Mouse (Mus musculus) liver, embryonic 14.5 days (tissue): ENCODE results near the gene Adrm1. TPM values are rescaled to one million over a fixed set of nuclear protein-coding genes. Genes with fewer than 3 reads are reported as not detected.
"Not testable (repeated sequence)": the region's sequence is repeated elsewhere in the genome, so short reads cannot be mapped to it uniquely, and the experiment has no call there.

Experiments
- ATAC-seq: fragments of 200-750 bp; cut with Nextera tagmentation; 2 replicates; pipeline ENCODE4 v1.8.0; 2017; ENCODE audit warnings: moderate number of reproducible peaks, mild to moderate bottlenecking, moderate library complexity; ENCODE audit not compliant: insufficient read depth
- DNase-seq, 3 experiments: peaks; one replicate each; pipeline ENCODE4 v3.0.0-alpha.2; 2012 to 2013; ENCODE audit warnings: low read depth in 3 of 3, low spot score in 3 of 3
- H3K27ac ChIP-seq: fragments of 300-500 bp; sonication (generic); 2 replicates; pipeline ENCODE4 v1.5.1; 2014; ENCODE audit warnings: moderate library complexity, mild to moderate bottlenecking, control low read depth, inconsistent platforms
- H3K27me3 ChIP-seq: fragments of 300-500 bp; sonication (generic); 2 replicates; pipeline ENCODE4 v1.6.1; 2014; ENCODE audit warnings: mild to moderate bottlenecking, low read length, moderate library complexity; ENCODE audit not compliant: control insufficient read depth, insufficient read depth
- H3K36me3 ChIP-seq: fragments of 300-500 bp; sonication (generic); replicated peaks from 2 replicates; pipeline ENCODE4 v1.6.1; 2014; ENCODE audit warnings: low read depth; ENCODE audit not compliant: control insufficient read depth, insufficient read depth
- H3K4me1 ChIP-seq, 2 experiments: fragments of 200-500 bp in 1 of 2; fragments of 300-500 bp in 1 of 2; sonication (generic) in 1 of 2; replicated peaks; 2 replicates each; pipeline ENCODE4 v1.6.1; 2012 to 2014; ENCODE audit warnings: antibody characterized with exemption in 1 of 2, inconsistent platforms in 1 of 2, low read length in 1 of 2; ENCODE audit not compliant: control insufficient read depth in 2 of 2, insufficient read depth in 2 of 2
- H3K4me2 ChIP-seq: fragments of 300-500 bp; sonication (generic); 2 replicates; pipeline ENCODE4 v1.6.1; 2014; ENCODE audit warnings: low read depth, mild to moderate bottlenecking, control low read depth, moderate library complexity
- H3K4me3 ChIP-seq, 2 experiments: fragments of 200-500 bp in 1 of 2; fragments of 300-500 bp in 1 of 2; sonication (generic) in 1 of 2; 2 replicates each; pipeline ENCODE4 v1.5.1; 2012 to 2014; ENCODE audit warnings: low read depth in 2 of 2, low read length in 2 of 2, mild to moderate bottlenecking in 2 of 2, control low read depth in 1 of 2, inconsistent platforms in 1 of 2, moderate library complexity in 1 of 2; ENCODE audit not compliant: insufficient read depth in 1 of 2
- H3K9ac ChIP-seq: fragments of 300-500 bp; sonication (generic); replicated peaks from 2 replicates; pipeline ENCODE4 v1.6.1; 2014; ENCODE audit warnings: mild to moderate bottlenecking, control low read depth, moderate library complexity
- H3K9me3 ChIP-seq: fragments of 300-500 bp; sonication (generic); 2 replicates; pipeline ENCODE4 v1.6.1; 2016; ENCODE audit warnings: low read length, mixed read lengths; ENCODE audit not compliant: control insufficient read depth
- CTCF ChIP-seq: IDR thresholded peaks from 2 replicates; pipeline ENCODE4 v1.5.1; 2016; ENCODE audit warnings: antibody characterized with exemption, low read depth, control low read depth
- EP300 ChIP-seq: IDR thresholded peaks from 2 replicates; pipeline ENCODE4 v1.6.1; 2016; ENCODE audit warnings: antibody characterized with exemption, low read depth
- WGBS: fragments of 180-500 bp; shearing (Covaris S2); extraction: QIAGEN DNeasy Blood & Tissue Kit; methylation state at CpG from one replicate; pipeline ENCODE4 v1.1.7; 2014; ENCODE audit not compliant: insufficient replicate concordance; 5-methylcytosine and 5-hydroxymethylcytosine counted together
- polyA plus RNA-seq, 2 experiments: library from polyadenylated mRNA; depleted of rRNA in 1 of 2; stranded (reverse) in 1 of 2; unstranded in 1 of 2; fragments of >200 nt; fragmentation: Nextera tagmentation in 1 of 2; extraction: Ambion mirVana in 1 of 2; gene quantifications; 2 replicates each; pipeline versions ENCODE4 v1.2.1 to v1.2.3; 2012 to 2014

Adrm1 gene
- polyA plus RNA-seq, 2 experiments, result 51.7 to 77.8 TPM

DNA sequence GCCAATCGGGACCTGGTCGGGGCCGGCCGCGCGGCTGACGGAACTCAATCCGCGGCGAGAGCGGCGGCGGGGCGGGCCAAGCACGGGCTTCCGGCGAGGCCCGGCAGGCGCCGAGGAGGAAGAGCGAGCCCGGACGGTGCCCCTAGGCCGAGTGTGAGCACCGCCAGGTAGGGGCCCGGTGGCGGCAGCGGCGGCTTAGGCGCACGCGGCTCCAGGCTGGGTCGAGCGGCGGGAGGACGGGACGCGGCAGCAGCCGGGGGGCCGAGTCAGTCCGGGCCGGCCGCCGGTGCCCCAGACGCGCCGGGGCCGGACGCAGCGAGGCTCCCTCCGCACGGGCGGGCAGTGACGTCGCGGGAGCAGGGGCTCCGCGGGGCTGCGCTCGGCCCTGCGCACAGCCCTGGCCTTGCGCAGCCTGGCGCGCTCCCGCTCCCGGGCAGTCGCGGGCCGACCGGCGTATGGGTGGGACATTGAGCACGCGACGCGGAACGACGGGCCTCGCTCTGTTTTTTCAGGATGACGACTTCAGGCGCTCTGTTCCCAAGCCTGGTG is 311 bp downstream of the Adrm1 start:
- peaks cover 10 to 18% of the 10 kb centered on the region in 2 experiments; a peak in 3 of 4 replicates for H3K4me1 ChIP-seq
- peak; percentile 75 for ATAC-seq
- WGBS, result under 1% methylated on average over 79 of the region's 80 CpGs
- peak in 2 of 3 experiments; percentile 30 to 34 for DNase-seq
- no peaks in the 10 kb centered on the region for H3K9me3 ChIP-seq
- TF ChIP-seq CTCF, result no peak
- no peak for TF ChIP-seq EP300
- H3K4me3 ChIP-seq, result peak overlapping the region; percentile 84 to 99
- peaks cover 28% of the 10 kb centered on the region for H3K36me3 ChIP-seq
- H3K9ac ChIP-seq, result peak overlapping the region; percentile 97
- peak overlapping the region; percentile 83 for H3K27ac ChIP-seq
- peak overlapping the region; percentile 83 for H3K4me2 ChIP-seq
- no peaks in the 10 kb centered on the region for H3K27me3 ChIP-seq

DNA sequence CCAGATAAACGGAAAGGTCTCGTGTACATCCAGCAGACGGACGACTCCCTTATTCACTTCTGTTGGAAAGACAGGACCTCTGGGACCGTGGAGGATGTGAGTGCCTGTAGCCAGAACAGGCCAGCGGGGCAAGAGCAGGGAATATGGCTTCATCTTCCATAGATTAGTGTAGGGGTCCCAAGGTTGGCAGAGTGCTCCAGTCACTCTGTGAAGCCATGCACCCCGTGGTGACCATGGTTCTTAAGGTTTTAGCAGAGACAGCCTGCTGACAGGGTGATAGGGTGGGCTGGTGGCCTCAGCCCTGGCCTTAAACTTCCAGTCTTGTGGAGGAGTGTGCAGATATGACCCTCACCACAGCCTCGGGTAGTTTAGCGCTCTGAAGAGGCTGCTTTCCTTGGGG is 867 bp downstream of the Adrm1 start:
- H3K27me3 ChIP-seq, result no peaks in the 10 kb centered on the region
- H3K36me3 ChIP-seq, result peaks cover 33% of the 10 kb centered on the region
- H3K4me3 ChIP-seq, result peak overlapping the region; percentile 84 to 99
- H3K27ac ChIP-seq, result peak overlapping the region; percentile 45; the same call in 1 of the 2 replicates
- no peak for DNase-seq
- peak overlapping the region; percentile 83 for H3K4me2 ChIP-seq
- H3K9me3 ChIP-seq, result no peaks in the 10 kb centered on the region
- WGBS, result 3% methylated on average over 8 of the region's 9 CpGs
- H3K9ac ChIP-seq, result peak overlapping the region; percentile 97
- TF ChIP-seq EP300 (no peak), CTCF (no peak)
- ATAC-seq, result no peak
- H3K4me1 ChIP-seq, result peaks cover 10 to 18% of the 10 kb centered on the region in 2 experiments; a peak in 3 of 4 replicates

DNA sequence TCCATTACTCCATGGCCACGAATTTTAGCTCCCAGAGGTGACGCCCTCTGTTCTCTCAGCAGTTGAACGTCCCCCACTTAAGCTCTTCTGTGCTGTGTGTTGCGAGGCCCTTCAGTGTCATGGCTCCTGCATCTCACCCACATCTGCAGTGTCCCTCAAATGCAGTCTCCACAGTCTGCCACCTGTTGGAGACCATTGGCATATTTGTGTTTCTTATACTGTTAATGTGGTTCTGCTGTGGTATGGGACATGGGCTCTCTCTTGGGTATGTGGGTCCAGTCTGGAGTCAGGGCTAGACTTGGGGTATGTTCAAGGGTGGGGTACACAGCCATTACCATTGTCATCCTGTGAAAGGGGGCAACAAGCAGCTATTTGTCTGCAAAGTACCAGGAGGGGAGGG is 1.9 kb downstream of the Adrm1 start:
- peak overlapping the region; percentile 84 to 99; a peak in 3 of 4 replicates for H3K4me3 ChIP-seq
- WGBS, result 58% methylated on average over 4 of the region's 4 CpGs
- H3K27ac ChIP-seq, result no peak overlapping the region
- H3K27me3 ChIP-seq, result no peaks in the 10 kb centered on the region
- H3K36me3 ChIP-seq, result peaks cover 35% of the 10 kb centered on the region
- peak overlapping the region; percentile 83 for H3K4me2 ChIP-seq
- ATAC-seq, result no peak
- peak in 1 of 3 experiments; percentile 28 for DNase-seq
- H3K9ac ChIP-seq, result peak overlapping the region; percentile 97
- H3K9me3 ChIP-seq, result no peaks in the 10 kb centered on the region
- H3K4me1 ChIP-seq, result peaks cover 10 to 18% of the 10 kb centered on the region in 2 experiments; a peak in 3 of 4 replicates
- TF ChIP-seq CTCF (peak; percentile 58), EP300 (no peak)

DNA sequence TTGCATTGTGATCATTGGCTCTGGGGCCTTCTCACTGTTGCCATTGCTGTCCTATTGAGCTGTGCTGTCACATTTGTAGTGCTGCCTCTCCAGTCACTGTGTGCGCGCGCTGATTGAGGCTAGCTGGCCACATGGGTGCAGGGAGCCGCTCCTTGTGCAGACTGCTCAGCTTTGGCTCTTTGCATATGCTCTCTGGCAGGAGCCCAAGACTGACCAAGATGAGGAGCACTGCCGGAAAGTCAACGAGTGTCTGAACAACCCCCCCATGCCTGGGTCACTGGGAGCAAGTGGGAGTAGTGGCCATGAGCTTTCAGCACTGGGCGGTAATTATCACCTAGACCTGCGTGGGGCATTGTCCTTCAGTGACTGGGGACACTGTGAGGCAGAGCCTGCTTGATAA is 2.4 kb downstream of the Adrm1 start:
- H3K4me3 ChIP-seq, H3K9ac ChIP-seq, ATAC-seq, DNase-seq, H3K27me3 ChIP-seq, H3K9me3 ChIP-seq, H3K27ac ChIP-seq: not testable (repeated sequence)
- Histone ChIP-seq H3K4me2 (peak overlapping the region; percentile 83), H3K36me3 (peaks cover 35% of the 10 kb centered on the region), H3K4me1 (peaks cover 10 to 18% of the 10 kb centered on the region in 2 experiments; a peak in 3 of 4 replicates)
- 85% methylated on average over 8 of the region's 8 CpGs for WGBS

DNA sequence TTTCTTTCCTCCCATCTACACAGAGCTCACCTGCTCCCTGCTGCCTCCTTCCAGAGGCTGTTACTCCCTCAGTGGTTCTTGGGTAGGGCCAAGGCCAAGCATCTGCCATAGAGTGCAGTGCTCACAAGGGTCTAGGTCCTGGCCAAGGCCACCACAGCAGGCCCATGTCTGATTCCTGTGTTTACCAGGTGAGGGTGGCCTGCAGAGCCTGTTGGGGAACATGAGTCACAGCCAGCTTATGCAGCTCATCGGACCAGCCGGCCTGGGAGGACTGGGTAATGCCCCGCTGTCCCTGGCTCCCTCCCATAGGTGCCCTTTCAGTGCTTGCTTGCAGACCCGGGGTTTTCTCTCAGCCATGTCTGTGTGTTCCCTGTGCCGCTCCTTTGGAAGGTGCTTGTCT is 2.8 kb downstream of the Adrm1 start:
- H3K27me3 ChIP-seq, result no peaks in the 10 kb centered on the region
- H3K9me3 ChIP-seq, result no peaks in the 10 kb centered on the region
- H3K9ac ChIP-seq, result no peak overlapping the region
- no peak overlapping the region for H3K27ac ChIP-seq
- WGBS, result 91% methylated on average over 5 of the region's 5 CpGs
- TF ChIP-seq EP300, result no peak
- no peak for TF ChIP-seq CTCF
- H3K4me1 ChIP-seq, result peaks cover 10 to 18% of the 10 kb centered on the region in 2 experiments; a peak in 3 of 4 replicates
- DNase-seq (no peak), ATAC-seq (no peak)
- H3K4me3 ChIP-seq, result no peak overlapping the region
- peaks cover 35% of the 10 kb centered on the region for H3K36me3 ChIP-seq
- H3K4me2 ChIP-seq, result no peak overlapping the region
